Mouse (Mus musculus) adrenal gland, adult 18-20 months (tissue): ENCODE measurements at regions not wholly inside any gene's neighbourhood (a gene's known extent, or its start where the extent isn't known, plus 50 kb on each side); places are given as distances from the start of the nearest gene placed in this dataset.

ENCODE experiments used
- DNase-seq, 2 experiments: peaks; one replicate each; pipeline ENCODE4 v3.0.0; 2021 to 2022; ENCODE audit warnings: low spot score in 2 of 2

- no peak for DNase-seq
These were observed 120.8 kb upstream of the Thumpd2 start for GRCm38 (mm10) chr17:81185685-81186084.

GRCm38 (mm10) chr17:81180813-81181424, 116.0 kb upstream of the Thumpd2 start:
- no peak for DNase-seq

- no peak for DNase-seq
These were observed 111.4 kb upstream of the Thumpd2 start for GRCm38 (mm10) chr17:81176306-81176705.

- no peak for DNase-seq
These were observed 111.0 kb upstream of the Thumpd2 start for GRCm38 (mm10) chr17:81175877-81176276.

- no peak for DNase-seq
These were observed 108.1 kb upstream of the Thumpd2 start for GRCm38 (mm10) chr17:81172943-81173342.

GRCm38 (mm10) chr17:81169118-81169517, 104.2 kb upstream of the Thumpd2 start:
- DNase-seq = no peak

- DNase-seq = no peak
These were observed 85.8 kb upstream of the Thumpd2 start for GRCm38 (mm10) chr17:81150730-81151129.

GRCm38 (mm10) chr17:81134702-81135101, 69.8 kb upstream of the Thumpd2 start:
- DNase-seq = no peak

- no peak for DNase-seq
These were observed 68.3 kb upstream of the Thumpd2 start for GRCm38 (mm10) chr17:81133227-81133626.
